Mouse (Mus musculus) gastrocnemius, postnatal 4 days (tissue): ENCODE results near the gene Gm16368. TPM values are rescaled to one million over a fixed set of nuclear protein-coding genes. Genes with fewer than 3 reads are reported as not detected.
"Not testable (repeated sequence)": the region's sequence is repeated elsewhere in the genome, so short reads cannot be mapped to it uniquely, and the experiment has no call there.

Source experiments
- DNase-seq, 2 experiments: peaks; one replicate each; pipeline ENCODE4 v3.0.0; 2021 to 2022; ENCODE audit warnings: low spot score in 2 of 2, mixed read lengths in 2 of 2
- long read RNA-seq, 2 experiments: library from polyadenylated mRNA; stranded (forward); transcript quantifications; one replicate each; pipeline ENCODE4 v2.0.0; 2021
- total RNA-seq, 2 experiments: library from RNA; stranded (reverse); gene quantifications; 2 replicates each; pipeline ENCODE4 v1.2.3; 2021

Gene Gm16368
- total RNA-seq, result not detected
- long read RNA-seq, experiment 1, result 0 reads
- long read RNA-seq, experiment 2, result 0 reads

GRCm38 (mm10) chr12:88083397-88083796 lies at the start of gene Gm16368:
Gene Gm16368 (plus strand): TSS chr12:88083697.
- DNase-seq, result not testable (repeated sequence)

- DNase-seq, result not testable (repeated sequence)
Observed at GRCm38 (mm10) chr12:88039062-88039461, 44.4 kb upstream of the Gm16368 start.

- not testable (repeated sequence) for DNase-seq
Observed at GRCm38 (mm10) chr12:88039703-88040102, 43.8 kb upstream of the Gm16368 start.

GRCm38 (mm10) chr12:88045226-88045625 lies 38.3 kb upstream of the Gm16368 start:
- not testable (repeated sequence) for DNase-seq

Other genes with a start within 250 kb of the Gm16368 start
- gene Gm2001, start 241.4 kb upstream of the Gm16368 start, total RNA-seq, result not detected
- not detected for gene Gm2016, start 209.6 kb upstream of the Gm16368 start, total RNA-seq
- gene Gm2022, start 188.3 kb upstream of the Gm16368 start, total RNA-seq, result not detected
- gene Gm2035, start 163.8 kb upstream of the Gm16368 start, total RNA-seq, result not detected
- gene Gm2042, start 129.6 kb upstream of the Gm16368 start, total RNA-seq, result not detected
- gene Gm2075, start 71.8 kb upstream of the Gm16368 start, total RNA-seq, result not detected
- not detected for gene Gm6803, start 64.9 kb upstream of the Gm16368 start, total RNA-seq
- gene Gm2056, start 56.7 kb upstream of the Gm16368 start, total RNA-seq, result not detected
- not detected for gene Gm10436, start 98.4 kb downstream of the Gm16368 start, total RNA-seq
- not detected for gene Gm8332, start 166.4 kb downstream of the Gm16368 start, total RNA-seq
- gene Gm5662, start 190.8 kb downstream of the Gm16368 start, total RNA-seq, result not detected
- gene Gm5039, start 240.3 kb downstream of the Gm16368 start, total RNA-seq, result not detected